Mouse (Mus musculus) gastrocnemius, adult 2 months (tissue): ENCODE measurements around the gene Ccdc32. TPM values are rescaled to one million over a fixed set of nuclear protein-coding genes. Genes with fewer than 3 reads are reported as not detected.
A peak's percentile ranks its signal among the peaks of the same experiment; 100 is the strongest.
"Not testable (repeated sequence)": the region's sequence is repeated elsewhere in the genome, so short reads cannot be mapped to it uniquely, and the experiment has no call there.

Experiments
- DNase-seq: peaks from one replicate; pipeline ENCODE4 v3.0.0; 2022
- H3K27ac ChIP-seq: fragments of 200-600 bp; 2 replicates; pipeline ENCODE4 v1.8.1; 2022; ENCODE audit warnings: mild to moderate bottlenecking
- H3K4me3 ChIP-seq: fragments of 200-600 bp; 2 replicates; pipeline ENCODE4 v1.8.1; 2022; ENCODE audit warnings: mild to moderate bottlenecking, moderate library complexity
- CTCF ChIP-seq: fragments of 200-600 bp; IDR thresholded peaks from 2 replicates; pipeline ENCODE4 v1.8.1; 2022; ENCODE audit warnings: antibody characterized with exemption, mild to moderate bottlenecking, moderate library complexity
- intact Hi-C: fragments of 180-260 bp; cut with DNase I; formaldehyde crosslinking; loops from one replicate; pipeline ENCODE4 v1.15.1; 2025
- total RNA-seq, 2 experiments: library from RNA; stranded (reverse); gene quantifications; 2 replicates each; pipeline ENCODE4 v1.2.3; 2021

Gene Ccdc32
- total RNA-seq, 2 experiments from 2014 or later = 3.2 to 4.8 TPM

- intact Hi-C loops = no loop called here
- TF ChIP-seq CTCF = no peak
- Histone ChIP-seq H3K27ac (no peak overlapping the region), H3K4me3 (no peak overlapping the region)
- no peak for DNase-seq
Measured at GRCm38 (mm10) chr2:119026951-119027350, 2.2 kb downstream of the Ccdc32 start.

DNA sequence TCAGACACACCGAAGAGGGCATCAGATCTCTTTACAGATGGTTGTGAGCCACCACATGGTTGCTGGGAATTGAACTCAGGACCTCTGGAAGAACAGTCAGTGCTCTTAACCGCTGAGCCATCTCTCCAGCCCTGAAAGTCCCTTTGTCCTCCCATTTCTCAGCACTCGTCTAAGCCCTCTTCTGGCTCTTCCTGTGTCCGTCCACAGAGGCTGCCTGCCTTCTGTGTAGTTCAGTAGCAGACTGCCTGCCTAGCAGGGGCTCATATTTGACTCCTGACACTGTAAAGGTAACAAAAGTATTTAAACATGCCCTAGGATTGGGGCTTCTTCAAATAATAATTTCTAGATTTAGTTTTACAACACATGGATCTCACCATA lies 4.0 kb downstream of the Ccdc32 start:
- DNase-seq = no peak
- no peak overlapping the region for H3K4me3 ChIP-seq
- no peak overlapping the region for H3K27ac ChIP-seq
- intact Hi-C loops = no loop called here
- TF ChIP-seq CTCF = no peak

DNA sequence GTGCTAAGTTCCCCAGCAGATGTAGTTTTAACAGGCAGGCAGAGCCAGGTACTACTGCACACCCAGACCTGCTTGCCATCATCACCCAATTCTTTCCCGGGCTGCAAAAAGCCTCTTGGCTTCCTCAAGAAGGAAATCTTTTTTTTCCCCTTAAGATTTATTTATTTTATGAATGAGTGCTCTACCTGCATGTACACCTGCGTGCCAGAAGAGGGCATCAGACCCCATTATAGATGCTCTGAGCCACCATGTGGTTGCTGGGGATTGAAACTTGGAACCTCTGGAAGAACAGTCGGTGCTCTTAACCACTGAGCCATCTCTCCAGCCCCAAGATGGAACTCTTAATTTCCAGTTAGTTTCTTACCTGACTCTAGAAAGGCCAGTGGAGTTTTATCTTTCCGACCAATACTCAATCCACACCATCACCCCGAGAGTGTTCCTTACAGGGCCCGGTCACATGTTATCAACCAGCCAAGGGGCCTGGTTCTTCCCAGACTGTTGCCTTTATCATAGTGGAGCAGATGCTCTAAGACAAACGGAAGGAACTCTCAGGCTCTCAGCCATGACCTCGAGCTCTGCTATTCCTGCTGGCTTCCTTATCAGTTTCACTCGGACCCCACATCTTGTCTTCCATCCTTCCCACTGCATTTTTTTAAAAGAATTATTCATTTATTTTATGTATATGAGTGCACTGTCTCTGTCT lies 4.5 kb downstream of the Ccdc32 start:
- DNase-seq = no peak
- H3K27ac ChIP-seq = no peak overlapping the region
- intact Hi-C loops = no loop called here
- TF ChIP-seq CTCF = peak; percentile 40
- no peak overlapping the region for H3K4me3 ChIP-seq

GRCm38 (mm10) chr2:119023154-119023660 lies 6.0 kb downstream of the Ccdc32 start:
- DNase-seq = no peak
- Histone ChIP-seq H3K4me3 (no peak overlapping the region), H3K27ac (no peak overlapping the region)
- no peak for TF ChIP-seq CTCF
- intact Hi-C loops = no loop called here

DNA sequence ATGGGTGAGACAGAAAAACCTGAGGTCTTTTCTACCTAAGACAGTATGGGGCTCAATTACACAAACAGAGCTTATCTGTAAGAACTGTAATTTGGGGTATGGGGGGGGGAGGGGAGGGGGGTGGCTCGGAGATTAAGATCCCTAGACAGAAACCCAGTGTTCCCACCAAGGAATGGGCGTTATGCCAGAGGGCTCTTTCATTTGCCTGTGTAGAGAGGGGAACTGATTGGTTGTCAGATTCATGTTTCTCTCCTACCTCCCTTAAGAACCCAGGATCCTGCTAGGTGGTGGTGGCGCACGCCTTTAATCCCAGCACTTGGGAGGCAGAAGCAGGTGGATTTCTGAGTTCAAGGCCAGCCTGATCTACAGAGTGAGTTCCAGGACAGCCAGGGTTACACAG lies 9.7 kb downstream of the Ccdc32 start:
- DNase-seq = no peak
- no peak for TF ChIP-seq CTCF
- H3K4me3 ChIP-seq = no peak overlapping the region
- peak overlapping the region; percentile 70; the same call in 1 of the 2 replicates for H3K27ac ChIP-seq
- intact Hi-C loops = no loop called here

DNA sequence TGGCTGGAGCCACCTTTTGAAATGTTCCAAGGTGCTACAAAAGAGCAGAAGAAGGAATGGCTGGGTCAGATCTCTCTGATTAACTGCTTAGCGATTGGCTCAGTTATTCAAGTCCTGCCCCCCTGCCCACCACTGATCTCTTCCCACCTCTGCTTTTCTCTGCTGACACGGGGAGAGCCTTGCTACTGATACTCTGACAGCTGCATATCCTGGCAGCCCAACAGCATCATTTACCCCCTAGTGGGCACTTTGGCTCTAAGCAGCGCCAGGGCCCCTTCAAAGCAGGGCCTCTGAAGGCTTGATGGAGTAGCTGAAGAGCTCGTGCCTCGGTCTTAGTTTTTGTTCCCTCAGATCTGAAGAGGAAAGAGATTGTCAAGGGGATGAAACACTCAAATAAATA lies 10.1 kb downstream of the Ccdc32 start:
- Histone ChIP-seq H3K4me3 (peak overlapping the region; percentile 42), H3K27ac (peak overlapping the region; percentile 70)
- intact Hi-C loops = no loop called here
- peak; percentile 31 for TF ChIP-seq CTCF
- DNase-seq = peak; percentile 36

DNA sequence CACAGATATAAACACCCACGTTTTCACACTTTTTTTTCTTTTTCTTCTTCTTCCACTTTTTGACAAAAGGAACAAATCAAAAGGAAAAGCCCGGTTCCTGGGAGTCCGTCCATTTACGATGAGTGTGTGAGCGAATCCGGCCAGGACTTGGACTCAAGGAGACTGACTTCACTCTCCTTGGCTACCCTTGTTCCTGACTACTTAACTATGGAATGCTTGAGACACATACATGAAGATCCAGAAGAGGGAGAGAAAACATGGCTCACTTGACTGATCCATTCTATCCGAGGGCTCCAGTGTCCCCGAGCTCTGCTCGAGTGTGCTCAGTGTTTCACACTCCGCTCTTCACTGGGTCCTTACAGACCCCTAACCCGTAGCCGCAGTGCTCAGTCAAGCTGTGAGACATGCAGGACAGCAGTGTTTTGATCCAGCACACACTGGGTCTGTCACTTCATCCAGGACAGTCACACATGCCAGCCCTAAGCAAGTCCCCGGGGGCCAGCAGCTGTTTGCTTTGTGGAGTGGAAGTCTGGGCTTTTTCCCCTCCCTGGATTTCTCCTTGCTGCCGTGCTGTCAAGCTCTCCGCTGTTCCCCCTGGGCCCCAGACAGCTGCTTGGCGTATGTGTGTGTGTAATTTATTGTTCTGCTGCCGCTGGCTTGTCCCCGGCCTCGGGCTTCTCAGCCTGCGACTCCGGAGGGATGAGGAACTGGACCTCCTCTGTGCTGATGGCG lies 10.6 kb downstream of the Ccdc32 start:
- intact Hi-C loops = no loop called here
- TF ChIP-seq CTCF = no peak
- peak overlapping the region; percentile 42 for H3K4me3 ChIP-seq
- peak overlapping the region; percentile 70 for H3K27ac ChIP-seq
- DNase-seq = peak; percentile 72

GRCm38 (mm10) chr2:119017647-119018046 lies 11.5 kb downstream of the Ccdc32 start:
- intact Hi-C loops = no loop called here
- DNase-seq = no peak
- Histone ChIP-seq H3K27ac (no peak overlapping the region), H3K4me3 (no peak overlapping the region)
- peak; percentile 49 for TF ChIP-seq CTCF

GRCm38 (mm10) chr2:119016312-119016711 lies 12.9 kb downstream of the Ccdc32 start:
- H3K27ac ChIP-seq = peak overlapping the region; percentile 82; the same call in 1 of the 2 replicates
- DNase-seq, H3K4me3 ChIP-seq, intact Hi-C loops: not testable (repeated sequence)

GRCm38 (mm10) chr2:119015604-119016180 lies 13.5 kb downstream of the Ccdc32 start:
- peak overlapping the region; percentile 82 for H3K27ac ChIP-seq
- no peak for TF ChIP-seq CTCF
- peak; percentile 80 for DNase-seq
- intact Hi-C loops = no loop called here
- peak overlapping the region; percentile 9 for H3K4me3 ChIP-seq

- Histone ChIP-seq H3K4me3 (no peak overlapping the region), H3K27ac (peak overlapping the region; percentile 71)
- DNase-seq = no peak
- TF ChIP-seq CTCF = peak; percentile 14; the same call in 1 of the 2 replicates
- intact Hi-C loops = no loop called here
Measured at GRCm38 (mm10) chr2:119014989-119015388, 14.2 kb downstream of the Ccdc32 start.

GRCm38 (mm10) chr2:119009376-119009775 lies 19.8 kb downstream of the Ccdc32 start:
- no peak for TF ChIP-seq CTCF

DNA sequence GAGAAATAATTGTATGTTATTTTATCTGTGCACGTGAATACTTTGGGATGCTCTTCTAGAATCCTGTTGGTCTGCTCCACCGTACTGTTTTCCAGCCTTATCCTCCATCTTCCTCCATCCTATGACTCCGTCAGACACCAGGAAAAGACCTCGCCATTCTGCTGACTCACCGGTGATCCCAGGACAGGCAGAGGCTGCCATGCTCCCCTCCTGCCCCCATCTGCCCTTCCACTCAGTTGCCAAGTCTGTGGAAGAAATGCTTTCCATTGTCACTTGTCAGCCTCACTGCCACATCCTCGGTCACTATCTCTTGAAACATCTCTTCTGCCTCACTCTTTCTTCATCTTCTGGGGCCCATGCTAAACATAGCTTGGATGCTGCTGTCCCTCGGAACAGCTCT lies 22.3 kb downstream of the Ccdc32 start:
- H3K27ac ChIP-seq = no peak overlapping the region
- DNase-seq = no peak
- no peak overlapping the region for H3K4me3 ChIP-seq
- TF ChIP-seq CTCF = no peak
- intact Hi-C loops = no loop called here

More at GRCm38 (mm10) chr2:119009376-119009775, 19.8 kb downstream of the Ccdc32 start:
- Histone ChIP-seq H3K4me3 (no peak overlapping the region), H3K27ac (no peak overlapping the region)
- no peak for DNase-seq
- intact Hi-C loops = no loop called here
